Mouse (Mus musculus): Measurements from ENCODE around the gene Col26a1.

- TF ChIP-seq POLR2A (IDR thresholded peaks at IDR 0.05; ENCODE audit: low read depth, low read length) (no peak), CTCF (conservative IDR thresholded peaks at IDR 0.05; ENCODE audit: insufficient read depth, insufficient read length, low read depth, low read length) (no peak)
Measured at GRCm38 (mm10) chr5:136931896-136932295, 48.9 kb upstream of the Col26a1 start.
